Mouse (Mus musculus) CH12.LX (cell line): ENCODE measurements at regions not wholly inside any gene's neighbourhood (a gene's known extent, or its start where the extent isn't known, plus 50 kb on each side); places are given as distances from the start of the nearest gene placed in this dataset.

Experiments
- DNase-seq: peaks from one replicate; pipeline ENCODE4 v3.0.0-alpha.2; 2013; ENCODE audit errors: extremely low read depth
- H3K27ac ChIP-seq: 2 replicates; pipeline ENCODE4 v1.5.1; 2012; ENCODE audit warnings: low read depth, mild to moderate bottlenecking, control low read depth, moderate library complexity; ENCODE audit not compliant: insufficient read depth
- H3K27me3 ChIP-seq: replicated peaks from 2 replicates; pipeline ENCODE3; 2012; ENCODE audit warnings: inconsistent platforms
- H3K36me3 ChIP-seq, 2 experiments: replicated peaks in 1 of 2; 2 replicates each; pipeline versions ENCODE3 to v1.6.1; 2012; ENCODE audit warnings: inconsistent platforms in 1 of 2, low read length in 1 of 2, mild to moderate bottlenecking in 1 of 2, mixed read lengths in 1 of 2, moderate library complexity in 1 of 2; ENCODE audit not compliant: control insufficient read depth in 1 of 2, insufficient read depth in 1 of 2
- H3K4me1 ChIP-seq, 2 experiments: 2 replicates each; pipeline ENCODE4 v1.6.1; 2012; ENCODE audit warnings: inconsistent platforms in 1 of 2, moderate library complexity in 1 of 2; ENCODE audit not compliant: insufficient read depth in 2 of 2, control insufficient read depth in 1 of 2
- H3K4me2 ChIP-seq: 2 replicates; pipeline ENCODE4 v1.6.1; 2012; ENCODE audit warnings: low read depth, mild to moderate bottlenecking, control low read depth; ENCODE audit not compliant: poor library complexity, insufficient read depth, severe bottlenecking
- H3K4me3 ChIP-seq, 3 experiments: fragments of 150-350 bp in 1 of 3; sonication (generic) in 1 of 3; replicated peaks in 1 of 3; 2 replicates each; pipeline versions ENCODE3 to v1.5.1; 2011 to 2012; ENCODE audit warnings: low read depth in 2 of 3, low read length in 2 of 3, mild to moderate bottlenecking in 2 of 3, moderate library complexity in 2 of 3, control low read depth in 1 of 3, improper control_type of control experiment in 1 of 3, inconsistent platforms in 1 of 3, mixed read lengths in 1 of 3; ENCODE audit not compliant: poor library complexity in 1 of 3
- H3K79me2 ChIP-seq: replicated peaks from 2 replicates; pipeline ENCODE4 v1.6.1; 2012; ENCODE audit warnings: mild to moderate bottlenecking, moderate library complexity; ENCODE audit not compliant: control insufficient read depth, poor library complexity, insufficient read depth, severe bottlenecking; ENCODE audit errors: extremely low read depth
- H3K9ac ChIP-seq: 2 replicates; pipeline ENCODE4 v1.6.1; 2012; ENCODE audit warnings: low read depth, mild to moderate bottlenecking, control low read depth, moderate library complexity; ENCODE audit not compliant: insufficient read depth
- H3K9me3 ChIP-seq: replicated peaks from 2 replicates; pipeline ENCODE3; 2012; ENCODE audit warnings: low read length, inconsistent platforms, mixed read lengths
- CHD1 ChIP-seq: IDR thresholded peaks from 2 replicates; pipeline ENCODE4 v1.6.1; 2012; ENCODE audit warnings: low read depth, low read length, improper control_type of control experiment, inconsistent platforms
- CHD2 ChIP-seq: IDR thresholded peaks from 2 replicates; pipeline ENCODE4 v1.6.1; 2011; ENCODE audit warnings: low read length, improper control_type of control experiment
- CTCF ChIP-seq, 2 experiments: IDR thresholded peaks in 1 of 2; conservative IDR thresholded peaks in 1 of 2; 2 replicates each; pipeline ENCODE4 v1.5.1; 2011 to 2012; ENCODE audit warnings: low read depth in 2 of 2, low read length in 2 of 2, improper control_type of control experiment in 1 of 2, inconsistent platforms in 1 of 2, mild to moderate bottlenecking in 1 of 2, moderate library complexity in 1 of 2
- E2F4 ChIP-seq: IDR thresholded peaks from 2 replicates; pipeline ENCODE4 v1.6.1; 2011; ENCODE audit warnings: low read depth, low read length, improper control_type of control experiment; ENCODE audit not compliant: insufficient replicate concordance
- ELF1 ChIP-seq: IDR thresholded peaks from 2 replicates; pipeline ENCODE4 v1.6.1; 2014; ENCODE audit warnings: low read depth, mild to moderate bottlenecking, inconsistent platforms, low read length, improper control_type of control experiment
- HCFC1 ChIP-seq: IDR thresholded peaks from 2 replicates; pipeline ENCODE4 v1.6.1; 2012; ENCODE audit warnings: low read depth, mild to moderate bottlenecking, inconsistent platforms, low read length, improper control_type of control experiment
- IRF4 ChIP-seq: IDR thresholded peaks from 2 replicates; pipeline ENCODE4 v1.6.1; 2014; ENCODE audit warnings: low read depth, mild to moderate bottlenecking, inconsistent platforms, low read length, improper control_type of control experiment
- JUND ChIP-seq: conservative IDR thresholded peaks from 2 replicates; pipeline ENCODE4 v1.6.1; 2011; ENCODE audit warnings: low read depth, low read length, improper control_type of control experiment
- KAT2A ChIP-seq: IDR thresholded peaks from 2 replicates; pipeline ENCODE4 v1.6.1; 2012; ENCODE audit warnings: low read length, improper control_type of control experiment, inconsistent platforms; ENCODE audit not compliant: insufficient replicate concordance
- NELFE ChIP-seq: IDR thresholded peaks from 2 replicates; pipeline ENCODE4 v1.6.1; 2011; ENCODE audit warnings: low read depth, low read length, improper control_type of control experiment
- NRF1 ChIP-seq: IDR thresholded peaks from 2 replicates; pipeline ENCODE4 v1.6.1; 2014; ENCODE audit warnings: low read depth, mild to moderate bottlenecking, inconsistent platforms, low read length, improper control_type of control experiment, moderate library complexity
- PAX5 ChIP-seq: IDR thresholded peaks from 2 replicates; pipeline ENCODE4 v1.6.1; 2012; ENCODE audit warnings: low read length, inconsistent platforms, mixed read lengths
- POLR2A ChIP-seq: IDR thresholded peaks from 2 replicates; pipeline ENCODE4 v1.6.1; 2011; ENCODE audit warnings: low read depth, mild to moderate bottlenecking, improper control_type of control experiment, low read length
- POLR2AphosphoS2 ChIP-seq: IDR thresholded peaks from 2 replicates; pipeline ENCODE4 v1.6.1; 2011; ENCODE audit warnings: low read depth, low read length, improper control_type of control experiment
- TBP ChIP-seq: conservative IDR thresholded peaks from 2 replicates; pipeline ENCODE4 v1.6.1; 2011; ENCODE audit warnings: low read depth, low read length, improper control_type of control experiment
- TCF12 ChIP-seq: IDR thresholded peaks from 2 replicates; pipeline ENCODE4 v1.6.1; 2014; ENCODE audit warnings: low read depth, mild to moderate bottlenecking, inconsistent platforms, low read length, improper control_type of control experiment
- USF1 ChIP-seq: IDR thresholded peaks from 2 replicates; pipeline ENCODE4 v1.6.1; 2014; ENCODE audit warnings: low read depth, mild to moderate bottlenecking, inconsistent platforms, low read length, improper control_type of control experiment
- ZKSCAN1 ChIP-seq: IDR thresholded peaks from 2 replicates; pipeline ENCODE4 v1.6.1; 2012; ENCODE audit warnings: low read depth, inconsistent platforms, low read length, improper control_type of control experiment, borderline replicate concordance
- ZNF384 ChIP-seq: IDR thresholded peaks from 2 replicates; pipeline ENCODE4 v1.6.1; 2012; ENCODE audit warnings: low read depth, low read length, improper control_type of control experiment, inconsistent platforms
- dilution Hi-C: fragments of 300-500 bp; cut with MboI; formaldehyde crosslinking; loops from 2 replicates; pipeline ENCODE4 v1.14.3; 2020; ENCODE audit warnings: low sequenced_read_pairs; ENCODE audit not compliant: extremely low pct_unique_long_range_greater_than_20kb, extremely low pct_ligation_motif_present
- in situ Hi-C: fragments of 300-500 bp; cut with MboI; formaldehyde crosslinking; loops from 3 replicates; pipeline ENCODE4 v1.14.3; 2019; ENCODE audit warnings: low sequenced_read_pairs, low pct_ligation_motif_present, low pct_unique_long_range_greater_than_20kb, mixed read lengths

GRCm38 (mm10) chr10:98333411-98334067 is 580.7 kb upstream of the Atp2b1 start:
- no peak for DNase-seq
- TF ChIP-seq PAX5 (no peak), E2F4 (no peak), TBP (no peak), HCFC1 (no peak), POLR2A (no peak), CTCF (conservative IDR thresholded peaks at IDR 0.05 in 1 of 2, IDR thresholded peaks at IDR 0.05 in 1 of 2; ENCODE audit: low read depth in 2 of 2, low read length in 2 of 2) (no peak), ELF1 (no peak)
- Histone ChIP-seq H3K36me3 (no peaks in the 10 kb centered on the region), H3K79me2 (no peaks in the 10 kb centered on the region), H3K27ac (no peak overlapping the region), H3K4me1 (no peaks in the 10 kb centered on the region), H3K9ac (no peak overlapping the region), H3K4me2 (no peak overlapping the region), H3K9me3 (no peaks in the 10 kb centered on the region), H3K27me3 (no peaks in the 10 kb centered on the region), H3K4me3 (no peak overlapping the region)
- in situ Hi-C loops (no loop called here), dilution Hi-C loops (no loop called here)

- dilution Hi-C loops, result no loop called here
- no peak overlapping the region for H3K27ac ChIP-seq
These were observed 570.4 kb upstream of the Atp2b1 start for GRCm38 (mm10) chr10:98343827-98344226.

GRCm38 (mm10) chr10:98349466-98349865 is 564.7 kb upstream of the Atp2b1 start:
- dilution Hi-C loops (no loop called here), in situ Hi-C loops (no loop called here)
- Histone ChIP-seq H3K4me2 (no peak overlapping the region), H3K27ac (no peak overlapping the region), H3K79me2 (no peaks in the 10 kb centered on the region), H3K9ac (no peak overlapping the region), H3K27me3 (no peaks in the 10 kb centered on the region), H3K4me3 (no peak overlapping the region), H3K4me1 (no peaks in the 10 kb centered on the region), H3K9me3 (no peaks in the 10 kb centered on the region), H3K36me3 (no peaks in the 10 kb centered on the region)
- no peak for DNase-seq
- no peak for TF ChIP-seq TBP
- no peak for TF ChIP-seq POLR2A
- TF ChIP-seq CHD2, result no peak
- no peak for TF ChIP-seq TCF12
- no peak for TF ChIP-seq E2F4
- TF ChIP-seq USF1, result no peak
- no peak for TF ChIP-seq ZNF384
- TF ChIP-seq CHD1, result no peak
- TF ChIP-seq POLR2AphosphoS2, result no peak
- no peak for TF ChIP-seq IRF4
- TF ChIP-seq NELFE, result no peak
- TF ChIP-seq ZKSCAN1, result no peak
- TF ChIP-seq JUND, result no peak
- TF ChIP-seq KAT2A, result no peak
- no peak for TF ChIP-seq NRF1

More at GRCm38 (mm10) chr10:98343827-98344226, 570.4 kb upstream of the Atp2b1 start:
- Histone ChIP-seq H3K9ac (no peak overlapping the region), H3K27me3 (no peaks in the 10 kb centered on the region), H3K9me3 (no peaks in the 10 kb centered on the region), H3K4me3 (no peak overlapping the region), H3K4me2 (no peak overlapping the region), H3K4me1 (peaks cover 0 to 5% of the 10 kb centered on the region in 2 experiments; a peak in 1 of 4 replicates), H3K79me2 (no peaks in the 10 kb centered on the region), H3K36me3 (no peaks in the 10 kb centered on the region)
- TF ChIP-seq IRF4 (no peak), NRF1 (no peak)
- in situ Hi-C loops, result no loop called here
- peak; percentile 1 for DNase-seq
